Mouse (Mus musculus): ENCODE measurements at regions not wholly inside any gene's neighbourhood (a gene's known extent, or its start where the extent isn't known, plus 50 kb on each side); places are given as distances from the start of the nearest gene placed in this dataset.

GRCm38 (mm10) chr13:6076978-6077825 lies 215.9 kb downstream of the Klf6 start:
- TF ChIP-seq CTCF (IDR thresholded peaks at IDR 0.05; ENCODE audit: extremely low read depth, insufficient read length, insufficient replicate concordance, low read depth, low read length), result no peak
- no peak for TF ChIP-seq POLR2A (IDR thresholded peaks at IDR 0.05; ENCODE audit: low read depth, low read length)
